Mouse (Mus musculus) WW6 (cell line): ENCODE data around the gene Rln3.

Experiments
- DNase-seq: peaks from one replicate; pipeline ENCODE4 v3.0.0-alpha.2; 2013; ENCODE audit warnings: low read depth, low spot score

Gene Rln3

GRCm38 (mm10) chr8:83996567-83997505 is 48.0 kb downstream of the Rln3 start:
- DNase-seq, result no peak

- no peak for DNase-seq
These were observed 48.8 kb downstream of the Rln3 start for GRCm38 (mm10) chr8:83995973-83996372.

GRCm38 (mm10) chr8:83994030-83994429 is 50.8 kb downstream of the Rln3 start:
- no peak for DNase-seq
